Mouse (Mus musculus) limb, embryonic 12.5 days (tissue): ENCODE measurements at regions not wholly inside any gene's neighbourhood (a gene's known extent, or its start where the extent isn't known, plus 50 kb on each side); places are given as distances from the start of the nearest gene placed in this dataset.

Experiments
- ATAC-seq: fragments of 200-750 bp; cut with Nextera tagmentation; 2 replicates; pipeline ENCODE4 v1.8.0; 2017; ENCODE audit warnings: low read depth, moderate TSS enrichment; ENCODE audit not compliant: insufficient number of reproducible peaks, insufficient read depth, low FRiP score, low TSS enrichment
- H3K27ac ChIP-seq: fragments of 300-500 bp; sonication (generic); 2 replicates; pipeline ENCODE4 v1.5.1; 2016; ENCODE audit warnings: mild to moderate bottlenecking, moderate library complexity
- H3K27me3 ChIP-seq: fragments of 300-500 bp; sonication (generic); 2 replicates; pipeline ENCODE4 v1.6.1; 2016; ENCODE audit warnings: mild to moderate bottlenecking, moderate library complexity
- H3K36me3 ChIP-seq: fragments of 300-500 bp; sonication (generic); 2 replicates; pipeline ENCODE4 v1.6.1; 2016; ENCODE audit warnings: mild to moderate bottlenecking, moderate library complexity
- H3K4me1 ChIP-seq: fragments of 300-500 bp; sonication (generic); replicated peaks from 2 replicates; pipeline ENCODE4 v1.6.1; 2016
- H3K4me2 ChIP-seq: fragments of 300-500 bp; sonication (generic); 2 replicates; pipeline ENCODE4 v1.6.1; 2016; ENCODE audit warnings: mild to moderate bottlenecking, moderate library complexity
- H3K4me3 ChIP-seq: fragments of 300-500 bp; sonication (generic); replicated peaks from 2 replicates; pipeline ENCODE4 v1.5.1; 2016; ENCODE audit warnings: mild to moderate bottlenecking
- H3K9ac ChIP-seq: fragments of 300-500 bp; sonication (generic); replicated peaks from 2 replicates; pipeline ENCODE4 v1.6.1; 2016; ENCODE audit warnings: mild to moderate bottlenecking, moderate library complexity
- H3K9me3 ChIP-seq: fragments of 300-500 bp; sonication (generic); 2 replicates; pipeline ENCODE4 v1.6.1; 2016; ENCODE audit warnings: mild to moderate bottlenecking, moderate library complexity
- WGBS: fragments of 180-500 bp; shearing (Covaris S2); methylation state at CpG from one replicate; pipeline ENCODE4 v1.1.7; 2016; 5-methylcytosine and 5-hydroxymethylcytosine counted together

- ATAC-seq, result no peak
- H3K4me2 ChIP-seq, result no peak overlapping the region
- no peak overlapping the region for H3K9ac ChIP-seq
- no peaks in the 10 kb centered on the region for H3K27me3 ChIP-seq
- H3K9me3 ChIP-seq, result no peaks in the 10 kb centered on the region
- no peak overlapping the region for H3K4me3 ChIP-seq
- no peaks in the 10 kb centered on the region for H3K4me1 ChIP-seq
- H3K36me3 ChIP-seq, result no peaks in the 10 kb centered on the region
- no peak overlapping the region for H3K27ac ChIP-seq
These were observed 225.6 kb downstream of the Mbnl1 start for GRCm38 (mm10) chr3:60698189-60698588.

DNA sequence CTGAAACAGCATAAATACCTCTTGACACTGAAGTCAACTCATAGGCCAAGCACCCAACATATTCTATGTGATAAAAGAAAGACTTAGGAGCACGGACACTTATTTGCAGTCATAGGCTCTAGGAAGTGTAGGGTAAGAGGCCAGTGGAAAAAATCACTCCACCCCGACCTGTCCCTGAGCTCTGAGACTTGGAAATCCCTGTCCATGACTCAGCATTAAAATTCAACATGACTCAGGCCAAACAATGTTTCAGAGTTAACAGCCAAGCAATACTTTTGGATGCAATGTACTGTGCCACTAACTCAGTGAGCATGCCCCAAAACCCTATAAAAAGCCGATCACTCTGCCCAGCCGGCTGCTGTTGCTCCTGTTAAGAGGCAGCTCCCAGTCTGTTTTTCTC lies 234.5 kb downstream of the Mbnl1 start:
- Histone ChIP-seq H3K27ac (no peak overlapping the region), H3K27me3 (no peaks in the 10 kb centered on the region), H3K9ac (no peak overlapping the region), H3K9me3 (no peaks in the 10 kb centered on the region), H3K4me2 (no peak overlapping the region), H3K4me3 (no peak overlapping the region), H3K36me3 (no peaks in the 10 kb centered on the region), H3K4me1 (no peaks in the 10 kb centered on the region)
- ATAC-seq, result no peak
- 77% methylated on average over 4 of the region's 4 CpGs for WGBS

- 91% methylated on average over 4 of the region's 4 CpGs for WGBS
- ATAC-seq, result no peak
- Histone ChIP-seq H3K27me3 (no peaks in the 10 kb centered on the region), H3K36me3 (no peaks in the 10 kb centered on the region), H3K4me2 (no peak overlapping the region), H3K9me3 (no peaks in the 10 kb centered on the region), H3K4me3 (no peak overlapping the region), H3K4me1 (no peaks in the 10 kb centered on the region), H3K27ac (no peak overlapping the region), H3K9ac (no peak overlapping the region)
These were observed 240.3 kb downstream of the Mbnl1 start for GRCm38 (mm10) chr3:60712896-60713295.

DNA sequence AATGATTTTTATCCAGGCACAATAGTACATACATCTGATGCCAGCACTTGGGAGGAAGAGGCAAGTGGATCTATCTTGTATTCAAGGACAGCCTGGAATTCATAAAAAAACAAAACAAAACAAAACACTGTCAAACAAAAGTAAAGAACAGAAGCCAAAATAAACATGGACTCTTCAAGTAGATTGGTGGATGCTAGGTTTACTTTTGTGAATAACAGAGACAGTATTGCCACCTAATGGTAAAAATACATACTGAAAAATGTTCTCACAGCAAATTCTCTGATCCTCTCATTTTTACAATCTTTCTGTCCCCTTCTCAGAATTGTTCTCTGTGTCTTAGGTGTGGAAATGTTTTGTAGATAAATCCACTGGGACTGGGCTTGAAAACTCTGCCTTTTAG lies 247.7 kb downstream of the Mbnl1 start:
- H3K9me3 ChIP-seq, result no peaks in the 10 kb centered on the region
- no peaks in the 10 kb centered on the region for H3K27me3 ChIP-seq
- no peaks in the 10 kb centered on the region for H3K36me3 ChIP-seq
- no peak for ATAC-seq
- no peak overlapping the region for H3K9ac ChIP-seq
- no peak overlapping the region for H3K27ac ChIP-seq
- H3K4me2 ChIP-seq, result no peak overlapping the region
- no peak overlapping the region for H3K4me3 ChIP-seq
- no peaks in the 10 kb centered on the region for H3K4me1 ChIP-seq

DNA sequence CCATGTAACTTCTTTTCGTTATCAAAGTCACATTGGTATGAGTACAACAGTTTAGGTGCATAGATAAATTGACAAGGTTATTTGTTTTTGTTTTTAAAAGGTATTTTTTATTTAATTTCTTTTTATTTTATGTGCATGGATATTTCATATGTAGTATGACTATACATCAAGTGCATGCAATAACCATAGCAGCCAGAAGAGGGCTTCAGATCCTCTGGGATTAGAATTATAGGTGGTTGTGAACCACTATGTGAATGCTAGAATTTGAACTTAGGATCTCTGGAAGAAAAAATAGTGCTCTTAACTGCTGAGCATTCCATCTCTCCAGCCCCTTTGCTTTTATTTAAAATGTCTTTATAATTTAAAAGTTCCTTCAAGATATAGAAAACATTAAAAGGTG lies 258.7 kb downstream of the Mbnl1 start:
- Histone ChIP-seq H3K4me2 (no peak overlapping the region), H3K36me3 (no peaks in the 10 kb centered on the region), H3K9me3 (0 out of 2 replicates have a peak, but pooled peaks cover 4% of the 10 kb centered on the region), H3K4me1 (no peaks in the 10 kb centered on the region), H3K27me3 (no peaks in the 10 kb centered on the region), H3K4me3 (no peak overlapping the region), H3K27ac (no peak overlapping the region), H3K9ac (no peak overlapping the region)
- WGBS, result 83% methylated on average over 1 of the region's 1 CpGs
- ATAC-seq, result no peak

GRCm38 (mm10) chr3:60740543-60741294 lies 261.9 kb upstream of the P2ry1 start:
- Histone ChIP-seq H3K36me3 (no peaks in the 10 kb centered on the region), H3K9ac (no peak overlapping the region), H3K9me3 (no peaks in the 10 kb centered on the region), H3K4me3 (no peak overlapping the region), H3K27ac (no peak overlapping the region), H3K4me2 (no peak overlapping the region), H3K4me1 (no peaks in the 10 kb centered on the region), H3K27me3 (no peaks in the 10 kb centered on the region)
- ATAC-seq, result no peak

DNA sequence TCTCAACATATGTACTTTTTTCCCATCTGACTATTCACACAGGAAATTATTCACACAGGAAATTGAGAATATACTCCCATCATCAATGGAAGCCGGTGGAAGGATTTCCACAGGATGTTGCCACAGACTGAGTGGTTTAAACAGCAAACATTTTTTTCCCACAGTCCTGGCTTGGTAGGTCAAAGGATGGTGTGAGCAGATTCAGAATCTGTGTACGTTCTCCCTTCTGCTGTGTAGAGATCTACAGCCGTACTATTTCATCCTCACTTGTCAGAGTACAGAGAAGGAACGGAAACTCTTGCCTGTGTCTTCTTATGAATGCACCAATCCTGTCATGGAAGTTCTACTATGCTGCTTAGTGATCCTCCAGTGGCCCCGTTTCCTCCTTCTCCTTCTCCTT lies 261.2 kb upstream of the P2ry1 start:
- 87% methylated on average over 5 of the region's 5 CpGs for WGBS
- Histone ChIP-seq H3K4me1 (no peaks in the 10 kb centered on the region), H3K27me3 (no peaks in the 10 kb centered on the region), H3K27ac (no peak overlapping the region), H3K4me2 (no peak overlapping the region), H3K36me3 (no peaks in the 10 kb centered on the region), H3K4me3 (no peak overlapping the region), H3K9me3 (no peaks in the 10 kb centered on the region), H3K9ac (no peak overlapping the region)
- ATAC-seq, result no peak

DNA sequence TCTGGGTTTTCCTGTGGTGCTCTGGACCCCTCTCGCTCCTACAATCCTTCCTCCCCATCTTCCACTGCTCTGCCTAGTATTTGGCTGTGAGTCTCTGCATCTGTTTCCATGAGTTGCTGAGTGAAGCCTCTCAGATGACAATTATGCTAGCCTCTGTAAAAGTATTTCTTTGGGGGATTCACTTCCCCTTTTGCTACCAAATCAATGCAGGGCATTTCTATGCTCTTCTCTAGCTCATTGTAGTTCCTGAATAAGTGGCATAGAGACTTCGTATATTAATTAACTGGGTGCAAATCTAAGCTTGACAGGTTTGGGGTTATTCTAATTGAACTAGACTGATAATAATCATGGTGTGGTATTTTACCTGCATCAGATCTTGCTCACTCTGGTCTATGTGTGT lies 260.4 kb upstream of the P2ry1 start:
- WGBS, result 77% methylated on average over 2 of the region's 2 CpGs
- no peak overlapping the region for H3K27ac ChIP-seq
- H3K9ac ChIP-seq, result no peak overlapping the region
- H3K9me3 ChIP-seq, result no peaks in the 10 kb centered on the region
- H3K4me2 ChIP-seq, result no peak overlapping the region
- no peak for ATAC-seq
- H3K4me3 ChIP-seq, result no peak overlapping the region
- H3K36me3 ChIP-seq, result no peaks in the 10 kb centered on the region
- H3K27me3 ChIP-seq, result no peaks in the 10 kb centered on the region
- no peaks in the 10 kb centered on the region for H3K4me1 ChIP-seq

DNA sequence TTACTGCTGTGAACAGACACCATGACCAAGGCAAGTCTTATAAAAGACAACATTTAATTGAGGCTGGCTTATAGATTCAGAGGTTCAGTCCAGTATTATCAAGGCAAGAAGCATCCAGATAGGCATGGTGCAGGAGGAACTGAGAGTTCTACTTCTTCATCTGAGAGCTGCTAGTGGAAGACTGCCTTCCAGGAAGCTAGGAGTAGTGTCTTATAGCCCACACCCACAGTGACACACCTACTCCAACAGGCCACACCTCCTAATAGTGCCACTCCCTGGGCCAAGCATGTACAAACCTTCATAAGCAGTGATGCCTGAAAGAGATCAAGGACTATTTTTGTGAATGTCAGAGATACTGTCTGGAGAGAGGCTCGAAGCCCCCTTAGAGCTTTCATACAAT lies 257.5 kb upstream of the P2ry1 start:
- ATAC-seq, result no peak
- 84% methylated on average over 1 of the region's 1 CpGs for WGBS
- no peak overlapping the region for H3K4me2 ChIP-seq

GRCm38 (mm10) chr3:60758568-60758967 lies 244.0 kb upstream of the P2ry1 start:
- Histone ChIP-seq H3K9me3 (no peaks in the 10 kb centered on the region), H3K4me2 (no peak overlapping the region), H3K4me3 (no peak overlapping the region), H3K27ac (no peak overlapping the region), H3K36me3 (no peaks in the 10 kb centered on the region), H3K4me1 (no peaks in the 10 kb centered on the region), H3K27me3 (no peaks in the 10 kb centered on the region), H3K9ac (no peak overlapping the region)
- no peak for ATAC-seq
- 73% methylated on average over 2 of the region's 2 CpGs for WGBS

More for the DNA sequence above, 257.5 kb upstream of the P2ry1 start:
- H3K27ac ChIP-seq, result no peak overlapping the region
- no peaks in the 10 kb centered on the region for H3K9me3 ChIP-seq
- no peaks in the 10 kb centered on the region for H3K4me1 ChIP-seq
- no peaks in the 10 kb centered on the region for H3K36me3 ChIP-seq
- H3K4me3 ChIP-seq, result no peak overlapping the region
- no peaks in the 10 kb centered on the region for H3K27me3 ChIP-seq
- no peak overlapping the region for H3K9ac ChIP-seq

- no peak for ATAC-seq
These were observed 243.5 kb upstream of the P2ry1 start for GRCm38 (mm10) chr3:60759046-60759445.

GRCm38 (mm10) chr3:60762874-60763273 lies 239.7 kb upstream of the P2ry1 start:
- H3K4me3 ChIP-seq, result no peak overlapping the region
- H3K9me3 ChIP-seq, result no peaks in the 10 kb centered on the region
- no peaks in the 10 kb centered on the region for H3K4me1 ChIP-seq
- H3K36me3 ChIP-seq, result no peaks in the 10 kb centered on the region
- H3K9ac ChIP-seq, result no peak overlapping the region
- WGBS, result 73% methylated on average over 4 of the region's 4 CpGs
- H3K27me3 ChIP-seq, result no peaks in the 10 kb centered on the region
- H3K27ac ChIP-seq, result no peak overlapping the region
- ATAC-seq, result no peak
- no peak overlapping the region for H3K4me2 ChIP-seq

More at GRCm38 (mm10) chr3:60759046-60759445, 243.5 kb upstream of the P2ry1 start:
- Histone ChIP-seq H3K9ac (no peak overlapping the region), H3K27me3 (no peaks in the 10 kb centered on the region), H3K9me3 (no peaks in the 10 kb centered on the region), H3K4me3 (no peak overlapping the region), H3K4me2 (no peak overlapping the region), H3K36me3 (no peaks in the 10 kb centered on the region), H3K27ac (no peak overlapping the region), H3K4me1 (no peaks in the 10 kb centered on the region)
